Mouse (Mus musculus) heart, adult 9 months (tissue): Measurements from ENCODE around the gene Cfap58.

Experiments
- DNase-seq, 2 experiments: peaks; one replicate each; pipeline ENCODE4 v3.0.0; 2022; ENCODE audit warnings: low spot score in 2 of 2

Cfap58 gene

DNA sequence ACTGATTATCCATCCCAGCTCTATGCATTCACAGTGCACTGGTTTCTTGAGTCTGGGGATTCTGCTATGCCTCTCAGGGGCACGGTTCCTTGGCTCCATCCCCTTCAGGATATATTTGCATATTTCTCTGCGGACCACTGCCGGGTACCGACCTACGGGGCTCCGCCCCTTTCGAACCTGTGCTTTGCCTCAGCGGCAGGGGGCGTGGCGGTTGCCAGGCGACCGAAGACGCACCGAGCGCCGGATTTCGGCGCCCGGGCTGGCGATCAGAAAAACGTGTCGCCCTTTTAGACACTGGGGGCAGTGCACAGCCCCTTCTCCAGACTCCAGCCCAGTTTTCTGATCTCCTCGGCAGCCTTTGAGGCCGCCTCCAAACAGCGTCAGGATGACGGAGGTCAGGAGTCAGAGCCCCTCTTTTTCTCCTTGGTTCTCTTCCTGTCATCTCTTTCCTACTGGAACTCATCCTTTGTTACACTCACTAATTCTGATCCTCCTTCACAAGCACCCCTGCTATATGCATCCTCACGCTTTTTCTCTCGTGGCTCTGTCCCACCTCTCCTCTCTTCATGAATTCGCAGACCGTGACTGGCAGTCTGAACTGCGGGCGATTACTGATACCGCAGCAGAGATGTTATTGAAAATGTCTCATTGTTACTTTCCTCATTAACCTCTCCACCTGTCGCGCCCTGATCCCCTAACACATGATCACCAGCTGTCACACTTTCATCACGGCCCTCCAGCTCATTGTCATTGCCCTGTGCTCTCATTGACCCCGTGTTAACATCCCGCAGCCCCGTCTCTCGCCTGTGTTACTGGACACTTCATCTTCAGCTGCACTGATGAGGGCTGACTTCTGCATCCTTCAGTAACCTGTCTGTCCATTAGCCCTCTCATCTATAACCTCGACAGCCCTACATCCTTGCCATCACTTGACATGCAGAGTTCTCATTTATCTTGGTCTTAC lies at the start of gene Cfap58:
TSS of gene Cfap58 (plus strand) at position 233 of the 964 bp plus-strand sequence.
- DNase-seq, result peak in 1 of 2 experiments; percentile 32

- DNase-seq, result no peak
Observed at GRCm38 (mm10) chr19:47888037-47888436, 49.4 kb upstream of the Cfap58 start.

GRCm38 (mm10) chr19:47890489-47891130 lies 46.9 kb upstream of the Cfap58 start:
- DNase-seq, result no peak

- peak; percentile 70 to 80 for DNase-seq
Observed at GRCm38 (mm10) chr19:47891562-47892312, 45.7 kb upstream of the Cfap58 start.

DNA sequence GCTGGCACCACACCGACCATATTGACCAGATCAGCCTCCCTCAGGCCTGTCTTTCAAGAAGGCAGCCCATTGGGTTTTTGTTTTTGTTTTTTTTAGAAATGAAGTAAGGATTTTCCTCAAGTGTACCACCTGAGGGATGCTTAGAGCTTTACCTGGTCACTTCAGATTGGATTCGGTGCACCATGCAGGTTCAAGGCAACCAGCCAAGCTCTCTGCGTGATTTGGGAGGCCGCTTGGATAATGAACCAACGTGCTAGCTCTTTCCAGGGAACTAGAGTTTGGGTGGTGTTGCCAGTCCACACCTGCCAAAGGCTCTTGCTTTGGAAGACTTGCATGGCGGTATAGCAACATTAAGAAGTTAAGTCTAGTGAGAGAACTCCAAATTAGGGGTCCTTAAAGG lies 44.4 kb upstream of the Cfap58 start:
- no peak for DNase-seq

GRCm38 (mm10) chr19:47898472-47899079 lies 38.9 kb upstream of the Cfap58 start:
- DNase-seq, result no peak

DNA sequence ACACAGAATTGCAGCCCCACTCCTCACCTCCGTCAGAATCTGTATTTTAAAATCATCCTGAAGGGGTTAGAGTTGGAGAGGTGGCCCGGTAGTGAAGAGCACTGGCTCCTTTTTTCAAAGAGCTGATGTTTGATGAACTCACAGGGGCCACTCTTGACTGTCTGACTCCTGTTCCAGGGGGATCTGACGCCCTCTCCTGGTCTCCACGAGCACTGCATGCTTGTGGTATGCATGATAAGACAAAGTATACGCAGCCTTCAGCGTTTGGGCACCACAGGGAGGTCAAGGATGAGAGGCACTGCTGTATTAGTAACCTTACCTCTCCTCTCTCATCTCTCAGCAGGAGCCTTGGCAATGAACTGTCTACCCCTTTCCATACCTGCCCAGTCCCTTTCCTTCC lies 37.5 kb upstream of the Cfap58 start:
- DNase-seq, result no peak

- DNase-seq, result no peak
Observed at GRCm38 (mm10) chr19:47900558-47900957, 36.9 kb upstream of the Cfap58 start.

DNA sequence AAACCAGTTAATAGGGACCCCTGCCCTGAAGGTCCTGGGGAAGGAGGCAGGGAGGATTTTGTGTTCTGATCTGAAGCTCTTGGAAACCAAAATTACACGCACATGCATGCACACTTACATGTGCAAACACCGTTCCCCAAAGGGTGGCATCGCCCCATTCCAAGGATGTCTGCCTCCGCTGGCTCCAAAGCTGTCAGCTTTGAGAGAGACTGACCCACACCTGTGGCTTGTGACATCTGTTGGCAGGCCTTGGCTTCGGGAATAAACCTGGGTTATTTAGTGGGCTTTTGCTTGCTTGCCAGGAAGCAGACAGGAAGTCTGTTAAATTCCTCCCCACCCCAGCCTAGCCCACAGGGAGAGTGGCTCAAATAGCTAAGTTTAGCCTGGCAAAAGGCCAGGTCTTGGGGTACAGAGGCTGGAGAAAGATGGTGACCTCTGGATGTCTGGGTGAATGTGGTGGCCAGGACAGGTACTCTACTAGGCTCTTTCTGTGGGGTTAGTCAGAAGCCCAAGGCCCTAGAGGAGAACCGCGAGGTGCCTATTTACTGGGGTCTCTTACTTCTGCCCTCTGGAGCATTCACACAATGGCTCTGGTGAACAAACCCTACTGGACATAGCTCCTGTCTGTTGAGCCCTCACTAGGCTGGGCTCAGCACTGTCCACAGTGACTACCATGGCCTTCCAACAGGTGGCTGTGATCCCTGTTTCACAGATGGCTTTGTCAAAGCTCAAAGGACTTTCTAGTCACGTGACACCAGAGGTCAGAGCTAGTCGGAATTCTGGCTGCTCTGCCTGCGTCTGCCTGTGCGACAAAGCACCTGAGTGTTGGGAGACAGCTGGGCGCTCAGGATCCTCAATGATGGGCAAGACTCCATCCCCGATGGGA lies 34.9 kb upstream of the Cfap58 start:
- peak in 1 of 2 experiments; percentile 44 for DNase-seq

GRCm38 (mm10) chr19:47903679-47904078 lies 33.8 kb upstream of the Cfap58 start:
- DNase-seq, result no peak

DNA sequence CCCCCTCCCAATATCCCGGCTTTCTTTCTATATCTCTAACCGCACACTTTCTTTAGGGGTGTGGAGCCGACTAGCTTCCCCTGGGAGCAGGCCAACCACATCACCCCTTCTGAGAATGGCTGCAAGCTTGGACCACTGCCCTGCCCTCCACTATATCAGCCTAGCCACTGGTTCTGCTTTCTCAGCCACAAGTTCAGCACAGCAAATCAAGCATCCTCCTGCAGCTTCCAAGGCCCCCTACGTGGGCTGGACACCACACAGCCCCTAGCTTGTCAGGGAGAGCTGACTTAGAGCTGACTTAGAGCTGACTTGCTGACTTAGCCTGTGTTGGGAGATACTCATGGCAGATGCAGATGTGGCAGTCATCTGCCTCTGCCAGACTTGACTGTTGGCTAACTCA lies 32.4 kb upstream of the Cfap58 start:
- DNase-seq, result no peak

DNA sequence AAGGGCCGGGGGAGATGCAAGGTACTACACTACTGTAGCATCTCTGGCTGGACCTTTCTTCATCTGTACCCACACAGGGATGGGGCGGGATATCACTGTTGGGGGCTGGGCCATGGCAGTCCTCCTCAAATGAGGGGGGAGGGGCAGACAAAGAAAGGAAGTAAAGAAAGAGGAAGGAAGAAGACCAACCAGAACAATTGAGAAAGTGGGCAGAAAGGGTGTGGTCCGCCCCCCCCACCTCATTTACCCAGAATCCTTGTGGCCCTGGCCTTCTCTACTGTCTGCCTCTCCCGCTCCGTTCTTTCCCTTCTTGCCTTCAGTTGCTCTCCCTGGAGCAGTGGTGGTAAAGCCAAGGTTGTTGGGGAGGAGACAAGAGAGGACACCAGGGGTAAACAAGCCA lies 31.9 kb upstream of the Cfap58 start:
- no peak for DNase-seq

DNA sequence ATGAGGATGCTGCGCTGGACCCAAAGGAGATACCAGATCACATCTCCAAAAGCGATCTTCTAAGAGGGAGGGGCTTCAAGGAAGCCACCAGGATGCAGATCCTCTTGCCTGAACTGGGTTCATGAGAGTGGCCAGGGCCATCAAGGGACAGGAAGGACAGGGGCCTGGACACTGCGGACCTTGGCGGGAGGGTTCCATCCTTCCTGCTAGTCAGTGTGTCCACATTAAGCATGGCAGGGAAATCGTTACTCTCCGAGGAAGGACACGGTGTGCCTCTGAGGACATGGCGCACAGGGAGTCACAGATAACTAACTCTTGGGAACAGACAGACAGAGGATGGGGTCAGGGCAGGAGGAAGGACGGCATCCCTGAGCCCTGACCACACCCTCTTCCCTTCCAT lies 29.9 kb upstream of the Cfap58 start:
- DNase-seq, result no peak

- no peak for DNase-seq
Observed at GRCm38 (mm10) chr19:47908961-47909371, 28.5 kb upstream of the Cfap58 start.

DNA sequence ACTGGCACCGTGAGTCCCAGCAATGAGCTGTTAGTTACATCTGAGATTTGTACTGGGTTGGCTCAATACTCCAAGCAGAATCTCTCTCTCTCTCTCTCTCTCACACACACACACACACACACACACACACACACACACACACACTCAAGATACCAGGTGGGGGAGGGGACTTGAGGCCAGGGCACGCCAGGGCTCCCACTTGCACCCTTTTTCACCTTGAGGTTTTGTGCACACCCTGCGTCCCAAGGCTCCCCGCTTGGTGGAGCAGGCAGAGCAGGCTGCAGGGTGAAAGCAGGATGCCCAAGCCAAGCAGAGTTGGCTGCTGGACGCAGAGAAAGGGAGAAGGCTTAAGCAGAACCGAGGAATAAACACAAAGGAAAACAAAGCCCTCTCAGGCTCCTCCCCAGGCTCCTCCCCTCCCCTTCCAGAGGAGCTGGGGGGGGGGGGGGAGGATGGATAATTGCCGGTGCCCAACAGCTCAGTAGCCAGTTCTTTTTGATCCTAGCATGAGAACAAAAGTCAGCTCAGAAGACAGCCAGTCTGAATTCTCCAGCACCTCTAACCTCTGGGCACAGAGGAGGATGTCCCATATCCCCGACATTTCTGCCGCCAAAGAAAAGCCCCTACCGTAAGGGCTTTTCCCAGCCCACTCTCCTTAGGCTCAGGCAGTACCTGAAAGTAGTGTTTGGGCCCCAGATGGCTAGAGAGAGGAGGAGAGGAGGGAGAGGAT lies 27.9 kb upstream of the Cfap58 start:
- no peak for DNase-seq

- no peak for DNase-seq
Observed at GRCm38 (mm10) chr19:47910117-47910618, 27.3 kb upstream of the Cfap58 start.

GRCm38 (mm10) chr19:47910751-47911150 lies 26.7 kb upstream of the Cfap58 start:
- DNase-seq, result no peak

GRCm38 (mm10) chr19:47913344-47913743 lies 24.1 kb upstream of the Cfap58 start:
- DNase-seq, result no peak

GRCm38 (mm10) chr19:47914191-47914590 lies 23.3 kb upstream of the Cfap58 start:
- DNase-seq, result no peak

- DNase-seq, result no peak
Observed at GRCm38 (mm10) chr19:47915251-47915650, 22.2 kb upstream of the Cfap58 start.
